Mouse (Mus musculus) yolk sac, embryonic 10.5 days (tissue): ENCODE results near the gene Zscan4-ps3.
"Not testable (repeated sequence)": the region's sequence is repeated elsewhere in the genome, so short reads cannot be mapped to it uniquely, and the experiment has no call there.

ENCODE experiments used
- DNase-seq: peaks from one replicate; pipeline ENCODE4 v3.0.0-alpha.2; 2017; ENCODE audit warnings: low spot score

Gene Zscan4-ps3

GRCm38 (mm10) chr7:11609008-11609407 is at the start of gene Zscan4-ps3:
Gene Zscan4-ps3, plus strand, starts transcription at chr7:11609308.
- DNase-seq = not testable (repeated sequence)

GRCm38 (mm10) chr7:11617082-11617481 is 8.0 kb downstream of the Zscan4-ps3 start:
- DNase-seq = peak; percentile 15
